Mouse (Mus musculus) megakaryocyte, embryonic 14.5 days (primary cell): ENCODE data around the gene Slc44a2.

Experiments used
- FLI1 ChIP-seq: IDR thresholded peaks from 2 replicates; pipeline ENCODE4 v1.6.1; 2012; ENCODE audit warnings: low read length, inconsistent platforms, mixed read lengths
- GATA1 ChIP-seq: IDR thresholded peaks from 3 replicates; pipeline ENCODE4 v1.6.1; 2012; ENCODE audit warnings: mixed read lengths, low read length, inconsistent platforms, borderline replicate concordance

- no peak for TF ChIP-seq GATA1
- no peak for TF ChIP-seq FLI1
These were observed 11.9 kb downstream of the Slc44a2 start for GRCm38 (mm10) chr9:21332161-21333061.
